Mouse (Mus musculus) heart, embryonic 13.5 days (tissue): ENCODE data around the gene 4931428L18Rik. TPM values are rescaled to one million over a fixed set of nuclear protein-coding genes. Genes with fewer than 3 reads are reported as not detected.

Experiments used
- ATAC-seq: fragments of 200-750 bp; cut with Nextera tagmentation; 2 replicates; pipeline ENCODE4 v1.8.0; 2017; ENCODE audit warnings: moderate TSS enrichment; ENCODE audit not compliant: insufficient number of reproducible peaks, low FRiP score, low TSS enrichment; ENCODE audit errors: extremely low read depth
- H3K27ac ChIP-seq: fragments of 300-500 bp; sonication (generic); replicated peaks from 2 replicates; pipeline ENCODE4 v1.5.1; 2015; ENCODE audit warnings: moderate library complexity, mild to moderate bottlenecking, inconsistent platforms
- H3K27me3 ChIP-seq: fragments of 300-500 bp; sonication (generic); replicated peaks from 2 replicates; pipeline ENCODE4 v1.6.1; 2015; ENCODE audit warnings: mild to moderate bottlenecking, inconsistent platforms
- H3K36me3 ChIP-seq: fragments of 300-500 bp; sonication (generic); 2 replicates; pipeline ENCODE4 v1.6.1; 2015; ENCODE audit warnings: mild to moderate bottlenecking, inconsistent platforms
- H3K4me1 ChIP-seq: fragments of 300-500 bp; sonication (generic); 2 replicates; pipeline ENCODE4 v1.6.1; 2015; ENCODE audit warnings: inconsistent platforms
- H3K4me2 ChIP-seq: fragments of 300-500 bp; sonication (generic); 2 replicates; pipeline ENCODE4 v1.6.1; 2015; ENCODE audit warnings: inconsistent platforms, mild to moderate bottlenecking, moderate library complexity
- H3K4me3 ChIP-seq: fragments of 300-500 bp; sonication (generic); 2 replicates; pipeline ENCODE4 v1.5.1; 2015; ENCODE audit warnings: moderate library complexity, mild to moderate bottlenecking, inconsistent platforms
- H3K9ac ChIP-seq: fragments of 300-500 bp; sonication (generic); 2 replicates; pipeline ENCODE4 v1.6.1; 2015; ENCODE audit warnings: inconsistent platforms, mild to moderate bottlenecking, moderate library complexity
- H3K9me3 ChIP-seq: fragments of 300-500 bp; sonication (generic); 2 replicates; pipeline ENCODE4 v1.6.1; 2016; ENCODE audit warnings: inconsistent platforms
- WGBS: fragments of 180-500 bp; shearing (Covaris S2); methylation state at CpG from one replicate; pipeline ENCODE4 v1.1.7; 2015; ENCODE audit warnings: mixed read lengths; 5-methylcytosine and 5-hydroxymethylcytosine counted together
- polyA plus RNA-seq: library from polyadenylated mRNA; unstranded; fragments of >200 nt; fragmentation: Nextera tagmentation; extraction: Ambion mirVana; gene quantifications from 2 replicates; pipeline ENCODE4 v1.2.1, GENCODE M21; 2015

The 4931428L18Rik gene
- polyA plus RNA-seq, 1 experiment from 2014 or later: not detected

DNA sequence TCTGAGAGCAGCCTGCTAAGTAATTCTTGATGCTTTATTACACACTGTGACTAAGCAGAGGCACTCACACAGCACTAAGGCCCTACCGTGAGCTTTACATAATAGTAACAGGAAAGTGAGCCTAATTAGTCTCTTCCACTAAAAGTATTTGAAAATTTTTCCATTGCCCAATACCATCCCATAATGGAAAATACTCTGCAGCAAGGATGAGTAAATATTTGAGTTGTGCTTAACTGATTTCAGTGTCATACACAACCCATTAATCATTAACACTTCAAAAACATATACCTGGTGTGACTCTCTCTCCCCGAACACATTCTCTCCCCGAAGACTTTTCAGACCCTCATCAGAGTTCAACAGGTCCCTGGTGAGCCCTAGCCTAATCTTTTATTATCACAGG lies 127.7 kb downstream of the 4931428L18Rik start:
- no peak for ATAC-seq
- H3K27me3 ChIP-seq: no peaks in the 10 kb centered on the region
- H3K4me1 ChIP-seq: peaks cover 8% of the 10 kb centered on the region
- H3K4me3 ChIP-seq: no peak overlapping the region
- H3K27ac ChIP-seq: no peak overlapping the region
- no peaks in the 10 kb centered on the region for H3K9me3 ChIP-seq
- H3K9ac ChIP-seq: no peak overlapping the region
- no peak overlapping the region for H3K4me2 ChIP-seq
- 76% methylated on average over 3 of the region's 3 CpGs for WGBS
- no peaks in the 10 kb centered on the region for H3K36me3 ChIP-seq

DNA sequence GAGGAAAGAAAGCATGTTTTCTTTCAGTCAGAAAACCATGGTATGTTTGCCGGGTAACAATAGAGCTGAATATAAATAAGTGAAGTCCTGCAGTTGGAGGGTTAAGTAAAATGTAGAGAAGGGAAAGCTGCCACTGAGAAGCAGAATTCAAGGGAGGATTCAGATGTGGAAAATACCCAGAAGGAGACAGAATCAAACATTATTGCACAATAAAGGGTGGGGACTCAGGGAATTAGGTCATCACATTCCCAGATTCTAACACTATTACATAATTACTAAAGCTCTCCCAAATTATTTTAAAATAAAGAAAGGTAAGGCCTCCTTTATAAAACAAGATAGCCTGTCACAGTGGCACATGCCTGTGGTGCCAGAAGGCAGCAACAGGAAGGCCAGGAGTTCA lies 128.5 kb downstream of the 4931428L18Rik start:
- Histone ChIP-seq H3K36me3 (no peaks in the 10 kb centered on the region), H3K27me3 (no peaks in the 10 kb centered on the region), H3K9me3 (no peaks in the 10 kb centered on the region), H3K4me2 (no peak overlapping the region), H3K27ac (no peak overlapping the region), H3K9ac (no peak overlapping the region), H3K4me1 (peaks cover 8% of the 10 kb centered on the region), H3K4me3 (no peak overlapping the region)
- 78% methylated on average over 1 of the region's 1 CpGs for WGBS
- no peak for ATAC-seq

DNA sequence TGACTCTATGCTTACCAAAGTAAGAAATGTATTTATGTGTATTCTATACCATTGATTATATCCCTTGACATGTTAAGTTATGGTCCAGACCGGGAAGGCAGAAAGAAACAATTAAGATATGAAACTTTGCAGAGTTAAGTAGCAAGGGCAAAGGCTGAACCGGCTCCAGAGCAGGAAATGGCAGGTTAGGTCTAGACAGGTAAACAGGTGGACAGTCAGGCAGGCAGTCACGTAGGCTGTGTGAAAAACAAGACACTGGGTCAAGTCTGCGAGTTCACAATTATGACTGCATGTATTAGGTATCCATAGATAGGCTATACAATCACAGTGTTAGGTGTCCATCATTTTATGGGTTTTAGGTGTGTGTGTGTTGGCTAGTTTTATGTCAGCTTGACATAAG lies 133.8 kb downstream of the 4931428L18Rik start:
- WGBS: 79% methylated on average over 4 of the region's 4 CpGs
- H3K4me1 ChIP-seq: 0 out of 2 replicates have a peak, but pooled peaks cover 2% of the 10 kb centered on the region
- no peaks in the 10 kb centered on the region for H3K36me3 ChIP-seq
- H3K9ac ChIP-seq: no peak overlapping the region
- H3K4me2 ChIP-seq: no peak overlapping the region
- no peaks in the 10 kb centered on the region for H3K27me3 ChIP-seq
- ATAC-seq: no peak
- H3K27ac ChIP-seq: no peak overlapping the region
- H3K9me3 ChIP-seq: no peaks in the 10 kb centered on the region
- no peak overlapping the region for H3K4me3 ChIP-seq

DNA sequence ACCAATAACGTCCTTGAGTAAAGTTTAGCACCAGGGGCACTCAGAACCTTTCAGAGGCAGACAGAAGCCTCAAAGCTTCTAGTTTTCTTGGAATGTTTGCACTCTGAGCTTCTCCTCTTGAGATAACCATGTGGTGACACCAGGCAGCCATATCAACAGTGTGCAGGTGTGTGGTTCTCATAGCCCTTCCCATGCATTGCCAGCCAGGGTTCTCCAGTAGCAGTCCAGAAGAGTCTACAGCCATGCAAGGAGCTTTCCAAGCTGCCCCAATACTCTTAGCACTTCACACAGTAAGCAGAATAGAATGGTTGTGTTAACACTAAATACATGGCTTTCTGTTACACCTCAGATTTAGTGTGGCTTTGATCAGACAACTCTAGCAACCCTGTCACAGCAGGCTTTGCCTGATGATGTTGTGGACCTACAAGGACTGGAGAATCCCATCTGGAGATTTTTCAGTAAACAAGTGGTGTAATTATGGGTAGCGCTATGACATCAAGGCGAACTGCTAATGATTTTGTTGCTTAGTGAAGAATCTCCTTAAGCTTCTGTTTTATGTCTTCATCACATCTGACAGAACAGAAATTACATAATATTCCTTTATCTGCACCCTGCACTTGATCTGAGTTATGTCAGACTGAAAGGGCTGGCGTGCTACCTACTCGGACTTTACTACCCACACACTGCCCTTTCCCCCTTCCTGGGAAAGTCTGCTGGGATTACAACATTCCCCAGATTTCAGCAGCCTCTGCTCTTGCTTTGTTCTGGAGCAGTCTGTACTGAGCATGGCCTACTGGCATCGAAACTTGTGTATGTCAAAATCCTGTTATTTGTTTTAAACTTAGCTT lies 149.7 kb downstream of the 4931428L18Rik start:
- 48% methylated on average over 6 of the region's 6 CpGs for WGBS
- 0 out of 2 replicates have a peak overlapping the region, but pooled peaks have one; percentile 12 for H3K27ac ChIP-seq
- H3K4me1 ChIP-seq: peaks cover 7% of the 10 kb centered on the region; the same call in 1 of the 2 replicates
- H3K4me2 ChIP-seq: no peak overlapping the region
- H3K4me3 ChIP-seq: no peak overlapping the region
- no peak for ATAC-seq
- H3K27me3 ChIP-seq: no peaks in the 10 kb centered on the region
- no peaks in the 10 kb centered on the region for H3K36me3 ChIP-seq
- no peak overlapping the region for H3K9ac ChIP-seq
- no peaks in the 10 kb centered on the region for H3K9me3 ChIP-seq

DNA sequence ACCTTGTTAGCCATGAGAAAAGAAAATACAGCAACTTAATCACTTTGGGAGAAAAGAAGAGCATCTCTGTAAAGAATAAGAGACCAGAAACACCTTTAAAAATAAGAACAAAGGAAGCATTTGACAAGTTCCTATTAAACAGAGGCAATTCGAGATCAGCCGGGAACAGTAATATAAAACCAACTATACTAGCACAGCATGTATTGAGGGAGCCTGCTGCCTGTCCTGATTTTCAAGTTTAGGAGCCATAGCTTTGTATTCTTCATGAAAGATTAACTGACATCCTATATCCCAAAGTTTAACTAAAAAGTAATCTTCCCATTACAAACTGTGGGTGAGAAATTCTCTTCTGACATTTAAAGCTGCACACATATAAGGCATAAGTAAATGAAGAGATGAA lies 151.3 kb downstream of the 4931428L18Rik start:
- H3K4me1 ChIP-seq: peaks cover 7% of the 10 kb centered on the region; the same call in 1 of the 2 replicates
- H3K4me3 ChIP-seq: no peak overlapping the region
- no peaks in the 10 kb centered on the region for H3K27me3 ChIP-seq
- H3K9me3 ChIP-seq: no peaks in the 10 kb centered on the region
- H3K27ac ChIP-seq: no peak overlapping the region
- H3K36me3 ChIP-seq: no peaks in the 10 kb centered on the region
- no peak for ATAC-seq
- H3K9ac ChIP-seq: no peak overlapping the region
- 81% methylated on average over 2 of the region's 2 CpGs for WGBS
- no peak overlapping the region for H3K4me2 ChIP-seq

DNA sequence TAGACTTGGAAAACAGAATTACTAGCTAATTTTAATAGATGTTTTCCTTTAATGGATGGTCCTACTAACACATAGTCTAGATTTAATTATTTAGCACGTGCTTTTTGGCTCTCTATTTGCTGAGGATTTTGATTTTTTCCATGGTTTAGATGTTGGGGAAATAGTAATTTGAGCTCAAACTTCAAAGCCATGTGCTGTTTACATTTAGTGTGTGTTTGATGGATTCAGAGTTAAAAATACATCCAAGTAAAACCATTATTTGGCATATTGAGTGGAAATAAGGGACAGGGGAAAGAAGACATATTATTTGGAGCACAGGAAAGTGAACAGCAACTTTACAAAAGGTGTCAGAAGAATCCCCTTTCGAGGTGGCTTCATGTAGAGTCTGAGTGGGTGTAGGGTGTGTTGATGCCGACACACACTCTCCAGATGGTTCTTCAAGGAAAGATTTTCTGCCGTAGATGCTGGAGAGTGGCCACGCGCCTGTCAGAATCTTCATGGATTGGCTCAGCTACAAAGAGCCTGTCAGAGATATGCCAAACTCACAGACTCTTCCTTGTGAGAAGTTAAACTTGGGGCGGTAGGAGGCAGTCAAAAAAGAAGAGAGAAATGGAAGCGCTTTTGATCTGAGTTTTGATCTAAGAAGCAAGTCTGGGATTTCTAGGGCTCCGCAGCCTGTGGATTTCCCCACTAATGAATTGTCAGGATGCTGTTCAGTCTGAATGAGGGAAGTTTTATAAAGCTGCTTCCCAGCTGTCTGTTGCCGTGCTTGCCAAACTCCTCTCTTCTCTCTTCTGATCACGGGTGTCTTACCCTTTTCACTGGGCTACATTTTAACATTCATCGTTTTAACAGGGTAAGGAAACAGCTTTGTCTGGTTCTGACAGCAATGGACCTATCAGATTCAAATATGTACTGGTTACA lies 157.4 kb downstream of the 4931428L18Rik start:
- no peak; the same call in 1 of the 2 replicates for ATAC-seq
- Histone ChIP-seq H3K36me3 (no peaks in the 10 kb centered on the region), H3K4me3 (no peak overlapping the region), H3K4me1 (no peaks in the 10 kb centered on the region), H3K27me3 (no peaks in the 10 kb centered on the region), H3K27ac (no peak overlapping the region), H3K4me2 (no peak overlapping the region), H3K9ac (no peak overlapping the region), H3K9me3 (no peaks in the 10 kb centered on the region)
- WGBS: 66% methylated on average over 12 of the region's 12 CpGs

DNA sequence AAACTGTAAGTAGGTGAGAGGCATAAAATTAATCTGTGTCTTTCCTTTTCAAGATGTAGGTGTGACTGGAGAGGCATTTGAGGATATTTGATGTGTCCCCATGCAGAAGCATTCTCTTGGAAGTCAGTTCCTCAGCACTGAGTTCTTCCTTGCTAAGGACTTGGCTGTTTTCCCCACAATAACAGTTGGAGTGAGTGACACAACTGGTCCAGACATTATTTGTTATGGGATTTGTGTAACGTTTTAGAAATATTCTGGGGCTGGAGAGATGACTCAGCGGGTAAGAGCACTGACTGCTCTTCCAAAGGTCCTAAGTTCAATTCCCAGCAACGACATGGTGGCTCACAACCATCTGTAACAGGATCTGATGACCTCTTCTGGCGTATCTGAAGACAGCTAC lies 162.7 kb downstream of the 4931428L18Rik start:
- H3K9me3 ChIP-seq: no peaks in the 10 kb centered on the region
- H3K4me3 ChIP-seq: no peak overlapping the region
- WGBS: 70% methylated on average over 4 of the region's 4 CpGs
- H3K4me1 ChIP-seq: 0 out of 2 replicates have a peak, but pooled peaks cover 4% of the 10 kb centered on the region
- H3K36me3 ChIP-seq: no peaks in the 10 kb centered on the region
- no peak overlapping the region for H3K27ac ChIP-seq
- no peaks in the 10 kb centered on the region for H3K27me3 ChIP-seq
- no peak for ATAC-seq
- H3K4me2 ChIP-seq: no peak overlapping the region
- H3K9ac ChIP-seq: no peak overlapping the region

DNA sequence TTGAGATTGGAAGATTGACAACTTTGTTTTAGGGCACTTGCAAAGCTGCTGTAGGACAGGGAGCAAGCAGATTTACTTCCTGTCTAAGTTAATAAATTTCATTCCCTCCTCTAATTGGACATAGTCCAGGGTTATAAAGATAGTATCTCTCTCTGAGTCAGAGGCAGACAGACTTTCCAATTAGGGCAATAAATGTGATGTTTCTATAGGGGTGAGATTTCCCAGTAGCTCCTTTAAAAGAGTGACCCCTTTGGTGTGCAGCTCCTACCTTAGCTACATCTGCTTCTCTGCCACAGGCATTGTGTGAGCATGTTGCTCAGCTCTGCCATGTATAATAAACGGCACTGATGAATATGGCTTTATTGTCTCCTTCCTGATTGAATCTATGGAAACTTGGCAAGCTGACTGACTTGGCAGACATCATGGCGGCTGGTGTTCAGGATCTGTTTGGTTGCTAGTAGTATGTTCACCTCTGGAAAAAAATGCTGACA lies 163.6 kb downstream of the 4931428L18Rik start:
- no peak for ATAC-seq
- H3K27ac ChIP-seq: no peak overlapping the region
- no peak overlapping the region for H3K9ac ChIP-seq
- no peaks in the 10 kb centered on the region for H3K36me3 ChIP-seq
- no peak overlapping the region for H3K4me2 ChIP-seq
- 64% methylated on average over 2 of the region's 2 CpGs for WGBS
- H3K9me3 ChIP-seq: no peaks in the 10 kb centered on the region
- no peaks in the 10 kb centered on the region for H3K27me3 ChIP-seq
- no peak overlapping the region for H3K4me3 ChIP-seq
- H3K4me1 ChIP-seq: 0 out of 2 replicates have a peak, but pooled peaks cover 4% of the 10 kb centered on the region

DNA sequence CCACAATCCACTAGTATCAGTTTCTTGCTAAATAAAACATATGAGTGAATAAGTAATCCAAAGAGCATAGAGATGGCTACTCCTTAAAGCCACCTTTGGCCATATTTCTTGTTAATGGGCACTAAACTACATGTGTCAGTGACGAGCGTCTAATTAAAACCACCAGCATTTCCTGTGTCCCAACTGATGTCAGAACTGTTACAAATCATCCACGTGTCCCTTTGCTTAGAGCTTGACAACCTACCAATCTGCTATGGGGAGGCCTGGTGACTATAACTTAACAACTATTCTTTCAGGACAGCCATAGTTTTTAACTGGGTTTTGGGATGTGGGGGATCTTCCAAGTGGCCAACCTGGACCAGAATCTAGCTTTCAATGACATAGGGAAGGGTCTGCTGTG lies 164.3 kb downstream of the 4931428L18Rik start:
- no peaks in the 10 kb centered on the region for H3K9me3 ChIP-seq
- H3K36me3 ChIP-seq: no peaks in the 10 kb centered on the region
- no peak for ATAC-seq
- H3K4me1 ChIP-seq: 0 out of 2 replicates have a peak, but pooled peaks cover 4% of the 10 kb centered on the region
- H3K4me3 ChIP-seq: no peak overlapping the region
- H3K4me2 ChIP-seq: no peak overlapping the region
- H3K27me3 ChIP-seq: no peaks in the 10 kb centered on the region
- 67% methylated on average over 3 of the region's 3 CpGs for WGBS
- H3K9ac ChIP-seq: no peak overlapping the region
- no peak overlapping the region for H3K27ac ChIP-seq

DNA sequence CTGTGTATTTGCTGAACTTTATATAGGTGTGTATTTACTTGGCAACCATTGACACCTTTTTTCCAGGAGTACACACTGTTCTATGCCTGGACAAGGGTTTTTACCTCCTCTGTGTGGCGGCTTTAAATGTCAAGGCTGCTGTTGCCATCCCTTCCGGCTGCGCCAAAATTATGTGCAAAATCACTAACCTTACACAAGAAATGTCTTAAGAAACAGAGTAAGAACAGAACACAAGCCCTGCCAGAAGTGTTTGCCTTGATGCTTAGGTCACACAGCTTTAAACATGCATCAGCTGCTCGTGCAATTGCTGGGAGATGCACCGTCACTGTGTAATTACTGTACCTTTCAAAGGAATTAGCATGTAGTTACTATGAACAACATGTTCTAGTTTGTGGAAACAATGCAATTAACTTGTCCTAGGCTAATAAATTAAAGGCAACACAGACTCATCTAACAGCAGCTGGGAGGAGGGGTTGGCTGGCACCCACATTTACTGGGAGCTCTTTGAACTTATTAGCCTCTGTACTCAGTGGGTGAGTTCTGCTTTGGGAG lies 171.0 kb downstream of the 4931428L18Rik start:
- Histone ChIP-seq H3K9me3 (peaks cover 4% of the 10 kb centered on the region; the same call in 1 of the 2 replicates), H3K4me2 (no peak overlapping the region), H3K27ac (no peak overlapping the region), H3K4me3 (no peak overlapping the region), H3K9ac (no peak overlapping the region), H3K36me3 (no peaks in the 10 kb centered on the region), H3K4me1 (peaks cover 8% of the 10 kb centered on the region), H3K27me3 (no peaks in the 10 kb centered on the region)
- ATAC-seq: no peak
- 81% methylated on average over 5 of the region's 5 CpGs for WGBS
